Mouse (Mus musculus): ENCODE data around the gene Terb1.

The Terb1 gene

DNA sequence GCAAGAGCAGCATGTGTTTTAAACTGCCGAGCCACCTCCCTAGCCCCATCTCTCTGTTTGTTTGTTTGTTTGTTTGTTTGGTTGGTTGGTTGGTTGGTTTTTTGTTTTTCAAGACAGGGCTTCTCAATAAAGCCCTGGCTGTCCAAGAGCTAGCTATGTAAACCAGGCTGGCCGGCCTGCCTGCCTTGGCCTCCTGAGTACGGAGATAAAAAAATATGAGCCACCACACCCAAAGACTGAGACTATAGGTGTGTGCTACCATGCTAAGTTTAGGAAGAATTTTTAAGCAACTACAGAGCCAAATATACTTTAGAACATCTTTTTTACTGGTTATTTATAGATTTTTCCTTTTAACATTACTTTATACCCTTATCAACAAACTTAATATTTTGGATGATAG, 57.5 kb downstream of the Terb1 start:
- DNase-seq (ENCODE audit: low read depth in 2 of 2, low spot score in 2 of 2), result no peak

DNA sequence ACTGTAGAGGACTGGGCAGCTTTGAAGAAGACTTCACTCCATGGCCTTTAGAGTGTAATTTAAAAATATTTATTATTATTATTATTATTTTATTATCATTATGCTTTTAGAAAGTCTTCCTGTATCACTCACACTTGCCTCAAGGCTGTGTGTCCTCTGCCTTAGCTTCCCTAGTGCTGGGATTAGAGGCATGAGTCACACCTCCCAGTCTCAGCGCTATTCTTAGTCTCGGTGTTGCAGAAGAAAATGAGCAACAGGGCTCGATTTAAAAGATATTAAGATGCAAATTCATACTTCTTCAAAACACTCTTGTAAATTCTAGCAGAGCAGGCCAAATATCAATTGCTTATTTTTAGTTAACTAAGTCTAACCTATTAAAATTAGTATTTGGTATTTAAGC, 60.9 kb downstream of the Terb1 start:
- no peak for DNase-seq (ENCODE audit: low read depth in 2 of 2, low spot score in 2 of 2)

DNA sequence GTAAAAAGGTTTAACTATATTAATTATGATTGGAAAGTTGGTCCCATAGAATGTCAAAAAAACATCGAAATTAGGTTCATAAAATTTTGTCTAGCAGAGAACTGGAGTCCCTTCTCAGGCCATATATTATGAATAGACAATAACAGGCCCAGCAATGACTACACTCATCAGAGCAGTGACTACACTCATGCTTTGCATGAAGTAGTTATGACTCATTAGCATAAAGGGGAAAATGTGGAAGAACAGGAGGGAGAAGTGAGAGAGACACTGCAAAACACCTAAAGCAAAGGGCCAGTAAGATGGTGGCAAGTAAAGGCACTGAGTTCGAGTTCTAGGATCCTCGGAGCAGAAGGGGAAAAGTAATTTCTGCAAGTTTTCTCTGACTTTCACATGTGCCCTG, 63.7 kb downstream of the Terb1 start:
- DNase-seq (ENCODE audit: low read depth in 2 of 2, low spot score in 2 of 2), result no peak

DNA sequence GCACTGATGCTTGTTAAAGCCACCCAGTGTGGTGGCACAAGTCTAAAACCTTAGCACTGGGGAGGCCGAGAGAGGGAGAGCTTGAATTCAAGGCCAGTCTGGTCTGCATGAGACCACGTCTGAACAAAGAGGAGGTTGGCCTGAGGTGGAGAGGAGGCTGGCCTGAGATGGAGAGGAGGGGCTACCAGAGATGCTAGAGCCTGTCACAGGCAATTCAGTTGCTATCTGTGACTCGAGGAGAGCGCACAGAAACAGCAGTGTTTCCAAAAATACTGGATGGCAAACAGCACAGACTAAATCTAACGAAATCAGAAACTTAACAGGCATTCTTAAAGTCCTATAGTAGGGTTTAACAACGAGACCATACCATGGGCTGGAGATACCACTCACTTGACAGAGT, 64.5 kb downstream of the Terb1 start:
- no peak for DNase-seq (ENCODE audit: low read depth in 2 of 2, low spot score in 2 of 2)

DNA sequence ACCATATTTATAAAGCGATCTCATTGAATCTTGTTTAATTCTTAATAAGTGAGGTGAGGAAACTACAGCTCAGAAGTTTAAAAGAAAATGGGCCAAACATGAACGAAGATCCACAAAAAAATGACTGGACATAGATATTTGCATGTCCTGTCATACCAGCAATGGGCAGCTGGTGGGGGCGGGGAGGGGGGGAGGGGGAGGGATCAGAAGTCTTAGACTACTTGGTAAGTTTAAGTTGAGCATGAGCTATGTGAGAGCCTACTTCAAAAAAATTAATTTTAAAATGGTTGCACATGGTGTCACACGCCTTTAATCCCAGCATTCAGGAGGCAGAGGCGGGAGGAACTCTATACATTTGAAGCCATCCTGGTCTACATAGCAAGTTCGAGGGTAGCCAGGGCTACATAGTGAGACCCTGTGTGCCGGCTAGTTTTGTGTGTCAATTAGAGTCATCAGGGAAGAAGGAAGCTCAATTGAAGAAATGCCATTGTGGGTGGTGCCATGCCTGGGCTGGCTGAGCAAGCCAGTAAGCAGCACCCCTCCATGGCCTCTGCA, 66.5 kb downstream of the Terb1 start:
- no peak for DNase-seq (ENCODE audit: low read depth in 2 of 2, low spot score in 2 of 2)

DNA sequence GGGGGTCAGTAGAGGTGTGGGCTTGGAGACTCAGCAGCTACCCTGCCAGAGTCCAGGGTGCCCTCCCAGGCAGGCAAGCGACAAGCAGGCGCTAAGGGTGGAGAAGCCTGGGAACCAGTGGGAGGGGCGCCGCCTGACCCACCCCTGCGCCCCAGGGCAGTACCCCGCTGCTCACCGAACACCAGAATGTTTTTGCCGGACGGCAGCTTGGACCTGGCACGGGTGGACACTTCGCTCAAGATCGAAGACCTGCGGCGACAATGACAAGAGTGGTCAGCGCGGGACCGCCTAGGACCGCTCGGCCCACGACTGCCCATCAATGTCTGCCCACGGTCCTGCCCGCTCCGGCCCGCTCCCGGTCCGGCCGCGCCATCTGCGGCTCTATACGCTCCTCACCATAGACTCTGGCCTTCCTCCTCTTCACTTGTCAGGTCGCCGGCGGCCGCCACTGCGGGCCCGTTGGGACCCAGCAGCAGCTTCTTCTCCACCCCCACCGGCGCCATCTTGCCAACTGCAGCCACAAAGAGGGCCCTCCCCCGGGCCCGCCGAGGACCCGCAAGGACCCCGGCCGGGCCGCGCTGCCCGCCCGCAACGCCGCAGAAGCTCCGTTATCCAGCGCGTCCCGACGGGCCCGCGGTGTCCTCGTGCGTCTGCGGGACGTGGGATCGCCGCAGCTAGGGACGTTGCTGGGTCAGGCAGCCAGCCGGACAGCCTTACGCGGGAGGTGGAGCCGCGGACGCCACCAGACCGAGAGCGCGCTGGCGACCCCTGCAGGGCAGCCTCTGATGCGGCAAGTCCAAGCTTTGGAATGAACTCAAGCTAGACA, 67.2 kb downstream of the Terb1 start, which contains the start of gene Dync1li2:
Gene Dync1li2, minus strand, starts transcription at position 749 of the 826 bp plus-strand sequence.
- DNase-seq (ENCODE audit: low read depth in 2 of 2, low spot score in 2 of 2), result peak; percentile 91 to 95

DNA sequence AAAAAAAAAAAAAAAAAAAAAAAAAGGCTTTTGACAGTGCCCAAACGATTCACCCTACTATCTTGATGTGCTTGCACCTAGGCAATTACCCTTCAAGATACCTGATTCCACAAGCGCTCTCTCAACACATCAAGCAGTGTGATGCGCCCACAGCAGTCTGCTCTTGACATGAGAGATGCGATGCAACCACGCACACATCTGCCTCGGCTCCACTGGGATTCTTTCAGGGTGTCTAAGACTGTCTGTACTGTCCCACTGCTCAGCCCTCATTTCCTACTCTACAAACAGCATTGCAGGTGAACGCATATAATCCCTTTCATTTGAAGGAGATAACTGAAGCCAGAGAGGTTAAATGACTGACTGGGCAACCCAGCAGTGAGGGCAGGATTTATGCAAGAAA, 68.1 kb downstream of the Terb1 start:
- DNase-seq (ENCODE audit: low read depth in 2 of 2, low spot score in 2 of 2), result no peak

DNA sequence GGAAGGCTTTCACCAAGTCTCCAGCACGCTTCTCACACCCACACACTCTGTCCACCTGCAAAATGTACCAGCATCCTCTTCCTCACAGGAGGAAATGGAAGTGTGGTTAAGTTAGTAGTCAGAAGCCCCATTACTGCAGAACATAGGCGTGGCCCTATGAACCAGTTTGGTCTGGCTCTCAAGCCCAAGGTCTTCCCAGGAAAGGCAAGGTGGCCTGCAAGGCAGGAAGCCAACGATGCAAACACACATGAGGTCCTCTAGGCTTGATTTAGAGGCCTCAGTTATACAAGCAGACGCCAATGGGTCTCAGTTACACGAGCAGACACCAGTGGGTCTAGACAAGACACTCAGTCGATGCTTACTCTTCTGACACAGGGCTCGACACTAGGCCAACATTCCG, 70.2 kb downstream of the Terb1 start:
- no peak for DNase-seq (ENCODE audit: low read depth in 2 of 2, low spot score in 2 of 2)

DNA sequence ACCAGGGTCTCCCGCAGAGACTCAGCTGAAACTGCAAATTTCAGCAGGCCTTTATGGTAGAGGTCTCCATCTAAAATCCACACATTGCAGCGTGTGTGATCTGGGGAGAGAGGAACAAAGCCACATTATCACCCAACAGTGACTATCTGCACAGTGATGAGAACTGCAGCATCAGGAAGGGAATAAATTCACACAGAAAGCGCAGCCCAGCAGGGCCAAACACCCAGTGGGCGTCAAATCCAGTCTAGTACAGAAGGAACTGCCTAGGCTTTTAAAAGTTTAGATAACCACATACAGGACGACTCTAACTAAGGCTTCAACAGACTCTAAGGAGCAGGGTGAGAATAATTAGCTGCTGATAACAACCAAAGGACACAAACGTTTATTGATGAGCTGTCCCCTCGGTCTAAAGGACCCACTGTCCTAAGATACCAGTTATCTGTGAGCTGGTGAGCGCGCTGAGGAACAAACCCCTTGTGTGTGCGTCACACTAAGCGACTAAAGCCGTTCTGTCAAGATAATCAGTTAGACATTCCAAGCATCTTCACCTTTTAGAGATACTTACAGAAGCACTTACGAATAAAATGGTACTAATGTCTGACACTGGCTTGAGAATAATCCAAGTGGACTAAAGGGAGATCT, 72.1 kb downstream of the Terb1 start:
- no peak for DNase-seq (ENCODE audit: low read depth in 2 of 2, low spot score in 2 of 2)

DNA sequence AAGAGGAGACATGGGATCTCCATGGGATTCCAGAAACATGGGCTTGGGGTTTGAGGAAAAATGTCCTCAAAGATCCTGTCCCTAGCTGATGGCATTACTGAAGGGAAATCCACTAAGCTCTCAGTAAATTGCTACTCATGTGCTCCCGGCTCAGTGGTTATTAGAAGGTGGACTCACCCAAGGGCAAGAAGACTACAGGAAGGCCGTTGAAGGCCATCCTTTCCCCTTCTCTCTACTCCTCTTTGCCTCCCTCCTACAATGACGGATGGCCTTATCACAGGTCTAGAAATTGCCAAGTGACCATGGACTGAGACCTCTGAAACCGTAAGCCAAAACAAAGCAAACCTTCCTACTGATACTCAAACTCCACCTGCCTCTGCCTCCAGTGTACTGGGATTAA, 73.1 kb downstream of the Terb1 start:
- no peak for DNase-seq (ENCODE audit: low read depth in 2 of 2, low spot score in 2 of 2)

DNA sequence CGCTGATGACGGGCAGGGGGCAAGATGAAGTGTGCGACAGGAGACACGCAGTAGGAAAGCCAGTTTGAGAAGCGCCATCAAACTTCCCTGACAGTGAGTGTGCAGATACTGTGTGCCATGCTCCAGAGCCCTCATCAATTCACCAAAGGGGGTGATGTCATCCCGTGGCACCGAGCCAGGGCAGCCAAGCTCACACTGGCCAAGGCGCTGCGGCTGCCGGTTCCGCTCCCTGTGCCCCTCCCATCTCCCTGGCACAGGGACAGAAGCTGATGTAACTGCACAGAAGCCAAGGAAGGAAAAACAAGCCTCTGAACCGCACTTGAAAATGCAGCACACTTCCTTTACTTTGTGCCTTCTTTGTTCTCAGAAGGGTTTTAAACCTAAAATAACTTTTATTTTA, 73.7 kb downstream of the Terb1 start:
- DNase-seq (ENCODE audit: low read depth in 2 of 2, low spot score in 2 of 2), result peak; percentile 77 to 78

DNA sequence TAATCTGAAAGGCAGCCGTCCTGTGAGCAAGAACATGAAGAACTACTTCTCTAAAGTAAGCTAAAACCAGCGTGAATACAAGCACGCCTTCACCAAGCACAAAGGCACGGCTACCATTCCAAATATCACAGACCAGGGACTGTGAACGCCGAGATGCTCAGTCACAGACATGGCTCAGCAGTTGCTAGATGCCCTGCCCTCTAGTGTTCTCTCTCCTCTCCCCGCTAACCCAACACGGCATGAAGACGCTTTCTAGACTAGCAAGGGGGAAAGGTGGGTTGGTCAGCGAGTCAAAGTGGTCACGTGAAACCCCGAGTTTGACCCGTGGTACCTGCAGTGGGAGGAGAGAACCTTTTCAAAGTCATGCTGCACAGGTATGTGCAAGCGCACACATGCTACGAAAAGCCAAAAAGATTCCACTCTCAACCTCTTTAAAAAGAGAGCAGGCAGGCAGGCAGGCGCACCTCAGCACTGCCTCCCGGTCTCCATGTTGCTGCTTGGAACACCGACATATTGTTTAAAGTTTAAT, 74.8 kb downstream of the Terb1 start:
- no peak for DNase-seq (ENCODE audit: low read depth in 2 of 2, low spot score in 2 of 2)

DNA sequence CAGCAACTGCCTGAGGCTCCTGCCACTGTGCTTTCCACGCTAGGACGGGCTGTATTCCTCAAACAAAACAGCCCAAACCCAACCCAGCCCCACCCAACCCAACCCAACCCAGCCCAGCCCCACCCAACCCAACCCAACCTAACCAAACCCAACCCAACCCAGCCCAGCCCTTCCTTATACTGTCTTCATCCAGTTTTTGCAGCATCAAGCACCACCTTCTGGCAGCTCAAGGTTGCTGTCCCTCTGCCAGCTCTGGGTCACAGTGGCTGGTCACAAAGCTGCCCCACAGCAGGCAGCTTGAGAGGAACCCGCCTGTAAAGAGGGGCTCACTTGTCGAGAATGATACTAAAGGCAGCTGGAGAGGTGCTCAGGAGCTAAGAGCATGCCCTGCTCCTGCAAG, 75.4 kb downstream of the Terb1 start:
- DNase-seq (ENCODE audit: low read depth in 2 of 2, low spot score in 2 of 2), result no peak

DNA sequence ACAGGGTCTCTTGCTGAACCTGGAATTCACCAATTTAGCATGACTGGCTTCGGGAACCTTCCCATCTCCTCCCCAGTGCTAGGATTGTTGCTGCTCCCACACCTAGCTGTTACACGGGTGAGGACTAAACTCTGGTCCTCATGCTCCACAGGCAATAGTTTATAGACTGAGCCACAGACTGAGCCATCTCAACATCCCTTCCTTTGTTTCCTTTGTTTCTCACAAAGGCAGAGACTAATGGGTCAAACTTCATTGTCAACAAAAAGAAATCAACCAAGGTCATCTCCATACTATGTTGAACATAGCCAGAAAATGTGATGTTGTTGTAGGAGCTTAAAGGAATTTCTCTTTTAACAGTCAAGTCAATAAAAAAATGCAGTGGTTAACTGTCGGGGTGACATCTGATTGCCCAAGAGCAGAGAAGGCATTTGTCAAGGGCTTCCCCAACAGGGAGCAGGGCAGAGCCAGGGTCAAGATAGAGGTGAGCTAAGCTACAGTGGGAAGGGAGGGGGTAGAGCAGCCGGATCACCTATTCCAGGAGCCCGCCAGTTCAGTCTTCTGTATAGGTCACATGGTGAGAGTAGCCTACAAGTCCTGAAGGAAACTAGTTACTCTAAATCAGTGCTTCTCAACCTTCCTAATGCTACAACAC, 76.4 kb downstream of the Terb1 start:
- DNase-seq (ENCODE audit: low read depth in 2 of 2, low spot score in 2 of 2), result no peak

DNA sequence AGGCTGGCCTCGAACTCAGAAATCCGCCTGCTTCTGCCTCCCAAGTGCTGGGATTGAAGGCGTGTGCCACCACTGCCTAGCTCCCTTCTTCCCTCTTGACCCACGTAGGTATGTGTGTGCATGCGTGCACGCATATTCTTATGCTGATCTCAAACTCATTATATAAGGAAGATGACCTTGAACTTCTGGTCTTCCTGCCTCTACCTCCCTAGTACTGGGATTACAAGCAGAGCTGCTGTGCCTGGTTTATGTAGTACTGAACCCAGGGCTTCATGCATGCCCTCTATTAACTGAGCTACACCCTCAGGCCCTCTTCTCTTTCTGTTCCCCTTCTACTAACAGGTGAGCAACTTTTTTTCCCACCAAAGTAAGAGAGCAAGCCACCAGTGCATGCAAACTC, 77.1 kb downstream of the Terb1 start:
- no peak for DNase-seq (ENCODE audit: low read depth in 2 of 2, low spot score in 2 of 2)

DNA sequence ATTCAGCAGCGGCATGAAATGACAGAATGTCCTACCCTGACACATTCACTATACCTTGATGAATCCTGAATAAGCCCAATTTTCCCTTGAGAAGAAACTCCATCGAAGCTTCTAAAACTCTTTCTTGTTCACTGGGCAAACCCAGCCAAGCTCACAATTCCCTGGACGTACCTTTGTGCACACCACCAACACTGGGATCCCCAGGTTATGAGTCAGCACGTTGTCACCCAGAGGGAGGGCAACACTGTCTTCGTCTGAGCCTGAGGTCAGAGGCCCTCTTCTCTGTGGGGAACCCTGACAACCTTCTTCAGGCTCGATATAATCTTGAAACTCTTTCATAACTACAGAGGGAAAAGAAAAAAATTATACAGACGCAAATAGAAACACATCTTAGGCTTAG, 79.5 kb downstream of the Terb1 start:
- DNase-seq (ENCODE audit: low read depth in 2 of 2, low spot score in 2 of 2), result no peak

DNA sequence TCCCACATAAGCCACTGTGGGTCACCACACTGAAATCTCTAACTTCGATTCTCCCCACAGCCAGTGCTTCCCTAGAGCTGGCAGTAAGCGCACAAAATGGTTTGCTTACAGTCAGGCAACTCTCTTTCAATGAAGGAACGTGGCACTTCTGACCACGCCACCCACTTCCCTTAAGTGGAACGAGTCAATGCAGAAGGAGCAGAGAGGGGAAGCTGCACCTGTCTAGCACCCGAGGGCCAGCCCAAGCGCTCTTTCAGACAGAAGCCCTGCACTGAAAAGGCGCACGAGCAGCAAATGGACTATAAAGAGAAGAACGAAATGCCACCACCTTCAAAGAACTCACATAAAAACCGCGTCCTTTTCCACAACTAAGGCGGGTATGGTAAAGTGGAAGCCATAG, 82.0 kb downstream of the Terb1 start:
- no peak for DNase-seq (ENCODE audit: low read depth in 2 of 2, low spot score in 2 of 2)

DNA sequence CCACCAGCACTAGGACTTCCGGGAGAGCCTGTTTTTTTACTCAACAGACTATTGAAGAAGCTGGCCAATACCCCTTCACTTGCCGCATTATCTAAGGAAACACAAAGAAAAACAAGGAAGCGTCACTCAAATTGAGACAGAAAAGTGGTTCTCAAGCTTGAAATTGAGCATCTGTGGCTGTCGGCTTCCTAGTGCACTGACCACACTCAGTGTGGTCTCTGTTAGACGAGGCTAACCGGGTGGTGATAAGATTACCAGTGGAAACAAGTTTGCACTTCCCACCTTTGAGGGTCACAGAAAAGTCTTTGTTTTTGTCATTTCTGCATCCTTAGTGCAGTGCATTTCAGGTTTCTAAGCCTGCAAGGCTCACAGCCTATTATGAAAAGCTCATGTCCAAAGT, 87.4 kb downstream of the Terb1 start:
- no peak for DNase-seq (ENCODE audit: low read depth in 2 of 2, low spot score in 2 of 2)

DNA sequence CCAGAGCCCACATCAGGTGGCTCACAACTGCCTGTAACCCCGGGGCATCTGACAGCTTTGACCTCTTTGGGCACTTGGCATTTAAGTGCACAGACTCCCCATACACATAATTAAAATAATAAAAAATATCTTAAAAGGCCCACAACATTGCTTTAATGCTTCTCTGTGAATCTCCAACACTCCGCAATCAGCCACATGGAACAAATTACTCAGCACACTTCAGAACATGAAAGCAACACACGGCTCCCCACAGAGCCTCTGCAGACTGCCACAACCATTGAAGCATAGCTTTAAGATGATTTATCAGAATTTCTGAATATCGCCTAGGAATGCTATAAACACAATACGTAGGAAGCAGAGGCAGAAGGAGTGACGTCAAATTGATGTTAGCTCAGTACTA, 93.7 kb downstream of the Terb1 start:
- DNase-seq (ENCODE audit: low read depth in 2 of 2, low spot score in 2 of 2), result no peak

DNA sequence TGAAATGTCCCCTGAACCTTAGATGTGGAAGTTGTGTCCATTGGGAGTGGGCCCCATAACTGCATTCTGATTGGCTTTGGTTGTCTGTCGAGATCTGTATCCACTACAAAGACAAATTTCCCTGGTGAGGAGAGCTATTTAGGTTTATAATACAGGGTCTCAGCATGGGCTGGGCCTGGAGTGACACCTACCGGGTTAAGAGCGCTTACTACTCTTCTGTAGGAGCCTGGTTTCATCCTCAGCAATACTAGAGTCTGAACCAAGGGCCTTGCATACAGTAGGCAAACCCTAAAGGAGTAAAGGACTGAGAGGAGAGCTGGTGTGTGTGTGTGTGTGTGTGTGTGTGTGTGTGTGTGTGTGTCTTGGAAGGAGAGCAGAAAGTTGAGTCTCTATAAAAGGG, 95.5 kb downstream of the Terb1 start:
- no peak for DNase-seq (ENCODE audit: low read depth in 2 of 2, low spot score in 2 of 2)

DNA sequence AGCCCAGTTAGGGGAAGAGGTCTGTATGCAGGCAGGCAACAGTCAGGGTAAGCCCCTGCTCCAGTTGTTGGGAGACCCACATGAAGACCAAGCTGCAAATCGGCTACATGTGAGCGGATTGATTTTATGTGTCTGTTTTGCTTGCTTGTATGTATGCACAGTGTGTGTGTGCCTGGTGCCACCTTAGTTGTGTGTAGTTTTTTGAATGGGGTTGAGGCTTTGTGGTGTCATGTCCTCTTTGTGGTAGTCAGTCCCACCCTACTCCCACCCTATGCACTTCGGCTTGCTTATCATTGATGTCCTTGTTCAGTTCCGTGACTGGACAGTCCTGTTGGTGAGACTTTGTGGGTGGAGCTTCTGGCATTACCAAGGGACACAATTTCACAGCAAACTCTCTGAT, 95.9 kb downstream of the Terb1 start:
- no peak for DNase-seq (ENCODE audit: low read depth in 2 of 2, low spot score in 2 of 2)
